13 mouse cellular contexts compared by ENCODE assay signal in the genomic region with DNA sequence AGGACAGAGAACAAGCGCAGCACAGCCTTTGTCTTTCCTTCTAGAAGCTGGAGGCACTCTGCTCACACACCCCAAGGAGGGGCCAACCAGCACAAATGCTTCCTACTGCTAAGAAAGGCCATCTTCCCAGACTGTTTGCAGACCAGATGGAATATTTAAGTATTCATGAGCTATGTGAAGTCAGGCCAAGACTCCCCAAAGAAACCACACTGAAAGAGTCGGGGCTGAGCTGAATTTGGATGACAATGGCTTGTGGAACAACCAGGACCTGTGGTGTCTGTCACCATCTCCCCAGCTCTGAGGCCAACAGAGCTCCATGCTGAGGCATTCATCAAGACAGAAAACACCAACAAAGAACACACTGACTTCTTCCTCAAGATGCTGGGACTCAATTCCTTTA.
DNase-seq lines count a peak whose midpoint lies in the region; ATAC-seq and TF ChIP-seq lines count a peak whose summit lies in the region.
"Had no signal": no experiment of that assay in that cellular context is flagged by ENCODE, and none has a peak within 500 bp of the region (broad histone marks: within the 10 kb centered on the region; RNA-seq: fewer than 3 reads in every experiment).

No protein-coding gene starts in this region.

- no peaks in the 10 kb centered on the region; the same call in 1 of the 2 replicates for H3K4me1 ChIP-seq in intestine, embryonic 14.5 days (replicated peaks; ENCODE audit: control insufficient read depth, insufficient read depth, low read length)
- no peaks in the 10 kb centered on the region for H3K4me1 ChIP-seq in intestine, postnatal 0 days (replicated peaks; ENCODE audit: control insufficient read depth, insufficient read depth, low read length)
- no peaks in the 10 kb centered on the region for H3K4me1 ChIP-seq in hindbrain, embryonic 14.5 days (replicated peaks; ENCODE audit: control insufficient read depth, insufficient read depth, low read length)
- H3K4me1 ChIP-seq in neural tube, embryonic 12.5 days, result no peaks in the 10 kb centered on the region; the same call in 1 of the 2 replicates
- H3K4me1 ChIP-seq in lung, adult 2 months (ENCODE audit: control insufficient read depth, insufficient read depth, low read length), result no peaks in the 10 kb centered on the region

- TF ChIP-seq POLR2A in brain, embryonic 14.5 days (IDR thresholded peaks at IDR 0.05; ENCODE audit: borderline replicate concordance, extremely low read depth, insufficient read depth, insufficient read length, poor library complexity, severe bottlenecking), result no peak
- no peak for TF ChIP-seq POLR2A in lung, adult 2 months (IDR thresholded peaks at IDR 0.05; ENCODE audit: borderline replicate concordance, extremely low read depth, low read depth, low read length)

- no peaks in the 10 kb centered on the region for H3K9me3 ChIP-seq in intestine, embryonic 14.5 days (ENCODE audit: control insufficient read depth, low read length)
- no peaks in the 10 kb centered on the region for H3K9me3 ChIP-seq in intestine, postnatal 0 days (ENCODE audit: control insufficient read depth)
- H3K9me3 ChIP-seq in hindbrain, embryonic 14.5 days (ENCODE audit: control insufficient read depth, low read length), result no peaks in the 10 kb centered on the region
- H3K9me3 ChIP-seq in neural tube, embryonic 12.5 days, result no peaks in the 10 kb centered on the region
- H3K9me3 ChIP-seq: heart, embryonic 13.5 days; neural tube, embryonic 13.5 days had no signal

- no peak for DNase-seq in intestine, embryonic 14.5 days (ENCODE audit: low spot score)
- DNase-seq in brain, embryonic 14.5 days (ENCODE audit: low read depth), result peak; percentile 82
- no peak for DNase-seq in hindbrain, embryonic 14.5 days (ENCODE audit: low spot score)
- no peak for DNase-seq in heart, postnatal 14 days
- no peak for DNase-seq in lung, adult 18-20 months
- no peak for DNase-seq in lung, adult 2 months
- DNase-seq: adrenal gland, postnatal 14 days; lung, embryonic 14.5 days had no signal

- intact Hi-C loops in heart, postnatal 14 days (cut with DNase I), result no loop called here

- H3K4me2 ChIP-seq in intestine, embryonic 14.5 days (ENCODE audit: low read length), result no peak overlapping the region
- no peak overlapping the region for H3K4me2 ChIP-seq in intestine, postnatal 0 days (replicated peaks; ENCODE audit: low read depth)
- no peak overlapping the region for H3K4me2 ChIP-seq in hindbrain, embryonic 14.5 days (replicated peaks)
- no peak overlapping the region for H3K4me2 ChIP-seq in neural tube, embryonic 12.5 days (replicated peaks)
- H3K4me2 ChIP-seq: heart, embryonic 13.5 days; lung, embryonic 14.5 days; neural tube, embryonic 13.5 days had no signal

- 0 out of 2 replicates have a peak overlapping the region, but pooled peaks have one; percentile 3 for H3K27ac ChIP-seq in intestine, embryonic 14.5 days (ENCODE audit: low read depth)
- H3K27ac ChIP-seq in intestine, postnatal 0 days (ENCODE audit: low read depth, low read length), result no peak overlapping the region
- H3K27ac ChIP-seq in hindbrain, embryonic 14.5 days, result peak overlapping the region; percentile 51
- no peak overlapping the region for H3K27ac ChIP-seq in neural tube, embryonic 12.5 days
- H3K27ac ChIP-seq: heart, embryonic 13.5 days; neural tube, embryonic 13.5 days had no signal

- WGBS in intestine, embryonic 14.5 days, result 76% methylated on average over 2 of the region's 2 CpGs
- whole genome bisulfite sequencing in intestine, postnatal 0 days, result 86% methylated on average over 2 of the region's 2 CpGs
- WGBS in hindbrain, embryonic 14.5 days, result 11% methylated on average over 2 of the region's 2 CpGs
- 28% methylated on average over 2 of the region's 2 CpGs for WGBS in neural tube, embryonic 12.5 days
- 82% methylated on average over 2 of the region's 2 CpGs for WGBS in lung, adult 2 months

- H3K36me3 ChIP-seq in intestine, embryonic 14.5 days (ENCODE audit: control insufficient read depth, insufficient read depth, low read length), result peaks cover 64% of the 10 kb centered on the region
- H3K36me3 ChIP-seq in intestine, postnatal 0 days (ENCODE audit: control insufficient read depth, insufficient read depth), result peaks cover 86% of the 10 kb centered on the region
- H3K36me3 ChIP-seq in hindbrain, embryonic 14.5 days (replicated peaks; ENCODE audit: control insufficient read depth, insufficient read depth), result peaks cover 84% of the 10 kb centered on the region
- H3K36me3 ChIP-seq in neural tube, embryonic 12.5 days, result peaks cover 51% of the 10 kb centered on the region

- no peak overlapping the region for H3K4me3 ChIP-seq in intestine, embryonic 14.5 days (ENCODE audit: low read depth, low read length)
- H3K4me3 ChIP-seq in intestine, postnatal 0 days (ENCODE audit: low read depth, low read length), result no peak overlapping the region
- no peak overlapping the region for H3K4me3 ChIP-seq in hindbrain, embryonic 14.5 days (replicated peaks; ENCODE audit: low read length)
- H3K4me3 ChIP-seq in neural tube, embryonic 12.5 days, result no peak overlapping the region
- no peak overlapping the region for H3K4me3 ChIP-seq in lung, adult 2 months (replicated peaks; ENCODE audit: extremely low read depth, low read depth, low read length)
- H3K4me3 ChIP-seq: heart, embryonic 13.5 days; neural tube, embryonic 13.5 days had no signal

- no peak for TF ChIP-seq CTCF in intestine, postnatal 0 days (IDR thresholded peaks at IDR 0.05; ENCODE audit: low read depth)
- TF ChIP-seq CTCF in brain, embryonic 14.5 days (IDR thresholded peaks at IDR 0.05; ENCODE audit: borderline replicate concordance, extremely low read depth, insufficient read depth, insufficient read length), result no peak
- TF ChIP-seq CTCF in lung, adult 2 months (IDR thresholded peaks at IDR 0.05; ENCODE audit: insufficient read depth, low read length), result no peak

- no peak for ATAC-seq in intestine, embryonic 14.5 days (replicated peaks; ENCODE audit: low FRiP score, low TSS enrichment, low read depth)
- no peak for ATAC-seq in intestine, postnatal 0 days
- peak; percentile 85; the same call in 1 of the 2 replicates for ATAC-seq in hindbrain, embryonic 14.5 days (ENCODE audit: low FRiP score)
- ATAC-seq in neural tube, embryonic 12.5 days (ENCODE audit: low FRiP score, low read depth), result peak; percentile 77

- no peak overlapping the region for H3K9ac ChIP-seq in intestine, embryonic 14.5 days (ENCODE audit: low read length)
- H3K9ac ChIP-seq in intestine, postnatal 0 days (ENCODE audit: low read depth, low read length), result no peak overlapping the region
- no peak overlapping the region for H3K9ac ChIP-seq in hindbrain, embryonic 14.5 days
- no peak overlapping the region for H3K9ac ChIP-seq in neural tube, embryonic 12.5 days
- H3K9ac ChIP-seq: heart, embryonic 13.5 days; lung, embryonic 14.5 days; neural tube, embryonic 13.5 days had no signal

- no peaks in the 10 kb centered on the region for H3K27me3 ChIP-seq in intestine, embryonic 14.5 days (replicated peaks; ENCODE audit: control insufficient read depth, insufficient read depth, low read length)
- no peaks in the 10 kb centered on the region for H3K27me3 ChIP-seq in intestine, postnatal 0 days (replicated peaks; ENCODE audit: control insufficient read depth, insufficient read depth, low read length)
- H3K27me3 ChIP-seq in hindbrain, embryonic 14.5 days (ENCODE audit: control insufficient read depth, insufficient read depth, low read length), result no peaks in the 10 kb centered on the region
- H3K27me3 ChIP-seq in neural tube, embryonic 12.5 days (replicated peaks), result no peaks in the 10 kb centered on the region
- H3K27me3 ChIP-seq: CH12.LX; heart, embryonic 13.5 days; neural tube, embryonic 13.5 days had no signal

Comparison
In these comparisons a context has a peak if more than half of its experiments do, and no peak if none do; other contexts are left out.
1. H3K27ac ChIP-seq: peak in intestine, embryonic 14.5 days (single experiment) and hindbrain, embryonic 14.5 days (single experiment); none in intestine, postnatal 0 days (single experiment) and neural tube, embryonic 12.5 days (single experiment).
2. ATAC-seq: peak in hindbrain, embryonic 14.5 days (single experiment) and neural tube, embryonic 12.5 days (single experiment); none in intestine, embryonic 14.5 days (single experiment) and intestine, postnatal 0 days (single experiment).